Mouse (Mus musculus) macrophage (primary cell): ENCODE measurements around the gene Dnase1l2. TPM values are rescaled to one million over a fixed set of nuclear protein-coding genes. Genes with fewer than 3 reads are reported as not detected.
A peak's percentile ranks its signal among the peaks of the same experiment; 100 is the strongest.
"Not testable (repeated sequence)": the region's sequence is repeated elsewhere in the genome, so short reads cannot be mapped to it uniquely, and the experiment has no call there.

Experiments
- H3K27ac ChIP-seq: fragments of 350-480 bp; formaldehyde crosslinking; 2 replicates; pipeline ENCODE4 v1.9.0; 2021
- H3K36me3 ChIP-seq: fragments of 350-480 bp; formaldehyde crosslinking; 2 replicates; pipeline ENCODE4 v1.9.0; 2021; ENCODE audit errors: inconsistent target
- H3K4me3 ChIP-seq: fragments of 350-480 bp; formaldehyde crosslinking; 2 replicates; pipeline ENCODE4 v1.9.0; 2021; ENCODE audit errors: inconsistent target
- H3K79me2 ChIP-seq: fragments of 350-480 bp; formaldehyde crosslinking; 2 replicates; pipeline ENCODE4 v1.9.0; 2021; ENCODE audit errors: inconsistent target
- WGBS: methylation state at CpG from one replicate; pipeline ENCODE4 v1.1.7; 2026; ENCODE audit warnings: inconsistent platforms; ENCODE audit not compliant: missing documents; 5-methylcytosine and 5-hydroxymethylcytosine counted together
- polyA plus RNA-seq: library from polyadenylated mRNA; stranded (reverse); fragments of 250-400 nt; gene quantifications from 3 replicates; pipeline ENCODE4 v1.2.4, GENCODE M21; 2018; ENCODE audit warnings: inconsistent platforms

The Dnase1l2 gene
- polyA plus RNA-seq, 1 experiment from 2014 or later = 0.23 TPM

DNA sequence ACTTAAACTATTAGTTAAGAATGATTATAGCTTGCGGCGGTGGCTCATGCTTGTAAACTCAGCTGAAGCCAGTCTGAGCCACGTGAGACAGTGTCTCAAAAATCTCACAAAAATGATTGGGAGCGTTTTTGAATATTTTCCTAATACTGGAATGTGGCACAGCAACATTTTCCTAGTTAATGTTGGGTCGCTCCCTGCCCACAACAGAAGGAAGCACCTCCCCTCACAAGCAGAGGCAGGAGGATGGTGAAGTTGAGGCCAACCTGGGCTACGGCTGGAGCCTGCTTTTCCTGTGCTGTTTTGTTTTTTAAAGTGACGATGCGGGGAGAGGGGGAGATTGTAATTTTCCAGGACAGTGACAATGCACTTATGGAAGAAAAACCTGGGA lies 15.7 kb downstream of the Dnase1l2 start:
- Histone ChIP-seq H3K79me2 (peaks cover 10% of the 10 kb centered on the region; the same call in 1 of the 2 replicates), H3K4me3 (peak overlapping the region; percentile 47), H3K36me3 (peaks cover 27% of the 10 kb centered on the region), H3K27ac (peak overlapping the region; percentile 34)
- WGBS = 0% methylated on average over 8 of the region's 8 CpGs

DNA sequence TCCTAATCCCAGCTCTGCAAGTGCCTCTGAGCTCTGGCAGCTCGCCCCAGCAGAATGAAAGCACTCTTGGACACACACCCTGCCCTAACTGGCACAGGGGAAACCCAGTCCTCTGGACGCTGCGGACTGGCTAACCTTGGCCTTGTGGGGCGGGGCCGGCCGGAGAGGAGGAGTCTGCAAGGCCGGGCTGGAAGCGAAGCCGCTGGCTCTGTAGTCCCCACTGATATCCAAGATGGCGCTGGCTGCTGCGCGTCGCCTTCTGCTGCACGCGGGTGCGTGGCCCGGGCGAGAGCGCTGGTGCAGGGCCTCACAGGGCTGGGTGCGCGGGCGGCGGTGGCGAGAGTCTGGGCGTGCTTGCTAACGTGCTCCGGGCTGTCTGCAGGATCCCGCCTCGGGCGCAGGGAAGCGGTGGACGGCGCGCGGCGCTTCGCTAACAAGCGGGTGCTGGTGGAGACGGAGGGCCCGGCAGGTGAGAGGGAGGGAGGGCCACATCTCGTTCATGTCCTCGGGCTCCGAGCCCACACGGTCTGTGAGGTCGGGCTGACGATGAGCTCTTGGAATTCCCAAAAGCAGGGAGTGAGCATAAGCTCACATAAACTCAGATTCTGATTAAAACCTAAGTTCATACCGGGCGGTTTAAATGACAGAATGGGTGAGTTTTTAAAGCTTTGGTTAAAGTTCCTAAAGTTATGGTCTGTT lies 16.3 kb downstream of the Dnase1l2 start, which contains the start of gene Eci1:
Gene Eci1 (plus strand): TSS at position 171 of the 699 bp plus-strand sequence.
- WGBS = under 1% methylated on average over 46 of the region's 48 CpGs
- H3K27ac ChIP-seq = peak within 1 kb of the TSS; percentile 34
- H3K36me3 ChIP-seq = peaks cover 32% of the 10 kb centered on the region
- peaks cover 15% of the 10 kb centered on the region; the same call in 1 of the 2 replicates for H3K79me2 ChIP-seq
- peak within 1 kb of the TSS; percentile 47 for H3K4me3 ChIP-seq

- peaks cover 39% of the 10 kb centered on the region for H3K36me3 ChIP-seq
- peaks cover 22% of the 10 kb centered on the region; the same call in 1 of the 2 replicates for H3K79me2 ChIP-seq
- no peak overlapping the region for H3K27ac ChIP-seq
- 84% methylated on average over 5 of the region's 7 CpGs for WGBS
- H3K4me3 ChIP-seq = no peak overlapping the region; the same call in 1 of the 2 replicates
Measured at GRCm38 (mm10) chr17:24425905-24426304, 17.0 kb downstream of the Dnase1l2 start.

GRCm38 (mm10) chr17:24425326-24425725 lies 17.6 kb downstream of the Dnase1l2 start:
- peaks cover 45% of the 10 kb centered on the region for H3K36me3 ChIP-seq
- H3K27ac ChIP-seq, H3K4me3 ChIP-seq: not testable (repeated sequence)
- WGBS = 96% methylated on average over 4 of the region's 8 CpGs
- peaks cover 28% of the 10 kb centered on the region; the same call in 1 of the 2 replicates for H3K79me2 ChIP-seq

DNA sequence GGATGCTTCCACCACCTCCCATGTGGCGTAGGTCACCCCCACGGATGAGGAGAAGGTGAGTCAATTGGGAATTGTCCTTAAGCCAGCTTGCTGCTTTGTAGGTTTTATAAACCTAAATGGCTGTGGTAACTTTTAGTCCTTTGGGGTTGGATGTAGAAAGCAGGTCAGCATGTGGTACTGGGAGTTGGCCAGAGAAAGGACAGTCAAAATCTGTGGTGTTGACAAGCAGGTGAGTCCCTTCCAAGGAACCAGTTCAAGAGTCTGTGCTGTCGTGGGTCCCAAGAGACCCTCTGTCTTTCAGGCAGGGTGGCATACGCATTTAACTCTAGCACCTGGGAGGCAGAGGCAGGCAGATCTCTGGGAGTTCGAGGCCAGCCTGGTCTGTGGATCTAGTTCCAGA lies 18.4 kb downstream of the Dnase1l2 start:
- peaks cover 36% of the 10 kb centered on the region for H3K79me2 ChIP-seq
- H3K27ac ChIP-seq = no peak overlapping the region
- 93% methylated on average over 5 of the region's 5 CpGs for WGBS
- H3K4me3 ChIP-seq = no peak overlapping the region
- peaks cover 53% of the 10 kb centered on the region for H3K36me3 ChIP-seq

DNA sequence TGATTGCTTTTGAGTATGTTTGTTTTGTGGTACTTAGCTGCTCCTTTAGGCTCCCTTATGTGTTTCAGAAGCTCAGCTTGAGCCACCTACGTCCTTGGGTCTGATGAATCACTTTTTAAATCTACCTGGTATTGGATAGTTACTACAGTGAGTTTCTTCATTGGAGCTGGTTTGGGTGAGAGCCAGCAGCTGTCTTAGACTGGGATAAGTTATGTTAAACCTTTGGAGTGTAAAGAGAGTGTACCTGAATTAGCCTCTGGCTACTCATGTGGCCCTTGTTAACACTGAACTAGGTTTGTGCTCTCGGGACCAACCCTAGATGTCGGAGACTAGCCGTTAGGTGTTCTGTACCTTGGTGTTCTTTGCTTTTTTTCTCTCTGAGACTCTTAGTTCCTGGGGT lies 19.8 kb downstream of the Dnase1l2 start:
- Histone ChIP-seq H3K36me3 (peaks cover 63% of the 10 kb centered on the region), H3K27ac (no peak overlapping the region), H3K4me3 (no peak overlapping the region), H3K79me2 (peaks cover 50% of the 10 kb centered on the region)
- 93% methylated on average over 4 of the region's 4 CpGs for WGBS

GRCm38 (mm10) chr17:24416051-24416652 lies 26.8 kb downstream of the Dnase1l2 start:
- 80% methylated on average over 3 of the region's 3 CpGs for WGBS
- peaks cover 30% of the 10 kb centered on the region for H3K36me3 ChIP-seq
- H3K27ac ChIP-seq = peak overlapping the region; percentile 65
- H3K79me2 ChIP-seq = peaks cover 65% of the 10 kb centered on the region
- H3K4me3 ChIP-seq = peak overlapping the region; percentile 98

- Histone ChIP-seq H3K27ac (peak overlapping the region; percentile 65), H3K36me3 (peaks cover 26% of the 10 kb centered on the region), H3K79me2 (peaks cover 53% of the 10 kb centered on the region), H3K4me3 (peak overlapping the region; percentile 98)
- 1% methylated on average over 21 of the region's 21 CpGs for WGBS
Measured at GRCm38 (mm10) chr17:24415011-24415410, 27.9 kb downstream of the Dnase1l2 start.

DNA sequence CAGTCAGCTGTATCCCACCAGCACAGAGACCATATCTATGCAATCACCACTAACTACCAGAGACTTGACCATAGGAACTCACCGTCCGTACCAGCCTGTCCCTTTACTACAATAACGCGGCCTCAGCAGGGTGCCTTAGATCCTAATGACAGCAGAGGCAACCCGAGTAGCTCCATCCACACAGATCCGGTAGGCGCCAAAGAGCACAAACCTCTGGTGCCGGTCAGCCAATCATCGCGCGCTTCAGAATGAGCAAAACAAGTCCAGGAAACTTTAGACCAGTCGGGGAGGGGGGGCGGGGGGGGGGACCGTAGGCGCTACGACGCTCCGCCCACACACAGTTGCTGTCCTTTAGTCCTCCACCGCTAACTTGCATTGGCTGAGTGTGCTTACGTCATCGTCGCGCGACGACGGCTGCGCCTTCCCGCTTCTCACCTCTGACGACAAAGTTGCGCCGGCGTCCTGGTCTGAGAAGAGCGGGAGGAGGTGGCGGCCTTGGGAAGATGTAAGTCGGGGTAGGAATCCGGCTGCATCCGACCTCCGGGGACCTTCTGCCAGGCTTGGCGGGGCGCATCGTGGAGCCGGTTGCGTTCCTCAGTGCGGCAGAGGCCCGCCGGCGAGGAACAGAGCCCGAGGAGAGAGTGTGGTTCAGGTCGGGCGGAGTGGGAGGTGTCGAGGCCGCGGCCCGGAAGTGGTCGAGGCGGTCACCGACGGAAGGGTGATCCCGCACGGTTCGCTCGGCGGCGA lies 28.5 kb downstream of the Dnase1l2 start, which contains the start of gene Rnps1:
Gene Rnps1 (plus strand): TSS at position 336 of the 747 bp plus-strand sequence.
- Histone ChIP-seq H3K4me3 (peak within 1 kb of the TSS; percentile 98), H3K79me2 (peaks cover 47% of the 10 kb centered on the region), H3K27ac (peak within 1 kb of the TSS; percentile 66), H3K36me3 (peaks cover 26% of the 10 kb centered on the region)
- under 1% methylated on average over 58 of the region's 64 CpGs for WGBS

DNA sequence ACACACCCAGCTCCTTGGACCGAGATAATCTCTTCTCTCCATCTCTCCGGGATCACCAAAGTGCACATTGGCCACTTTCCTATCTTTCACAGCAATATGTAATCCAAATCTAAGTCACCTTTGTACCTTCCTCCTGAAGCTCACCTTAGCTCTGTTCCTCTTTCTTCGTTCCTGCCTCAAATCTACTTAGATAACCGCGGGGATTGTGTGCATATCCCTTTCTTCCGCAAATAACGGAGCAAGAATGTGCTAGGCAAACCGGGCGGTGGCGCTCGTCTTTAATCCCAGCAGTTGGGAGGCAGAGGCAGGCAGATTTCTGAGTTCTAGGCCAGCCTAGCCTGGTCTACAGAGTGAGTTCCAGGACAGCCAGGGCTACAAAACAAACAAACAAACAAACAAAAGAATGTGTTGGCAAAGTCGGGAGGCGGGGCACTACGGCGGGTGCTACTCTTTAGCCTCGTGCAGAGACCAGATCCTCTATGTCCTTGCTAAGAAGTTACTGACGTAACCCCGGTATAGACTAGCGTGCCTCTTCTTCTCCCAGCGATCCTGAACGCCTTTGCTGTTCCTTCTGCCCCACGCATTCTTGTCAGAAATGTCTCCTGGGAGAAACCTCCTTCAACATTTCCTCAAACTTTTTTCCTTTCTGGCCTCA lies 29.2 kb downstream of the Dnase1l2 start:
- Histone ChIP-seq H3K4me3 (peak overlapping the region; percentile 66), H3K36me3 (peaks cover 26% of the 10 kb centered on the region), H3K79me2 (peaks cover 40% of the 10 kb centered on the region), H3K27ac (peak overlapping the region; percentile 66)
- WGBS = 8% methylated on average over 22 of the region's 22 CpGs

- H3K4me3 ChIP-seq = no peak overlapping the region
- H3K27ac ChIP-seq = no peak overlapping the region
- 87% methylated on average over 12 of the region's 12 CpGs for WGBS
- no peaks in the 10 kb centered on the region for H3K79me2 ChIP-seq
- H3K36me3 ChIP-seq = peaks cover 70% of the 10 kb centered on the region
Measured at GRCm38 (mm10) chr17:24407116-24407803, 35.6 kb downstream of the Dnase1l2 start.

- WGBS = 90% methylated on average over 3 of the region's 3 CpGs
- no peak overlapping the region for H3K27ac ChIP-seq
- H3K4me3 ChIP-seq = no peak overlapping the region
- H3K36me3 ChIP-seq = peaks cover 80% of the 10 kb centered on the region
- H3K79me2 ChIP-seq = no peaks in the 10 kb centered on the region
Measured at GRCm38 (mm10) chr17:24402371-24402770, 40.5 kb downstream of the Dnase1l2 start.

- no peaks in the 10 kb centered on the region for H3K79me2 ChIP-seq
- H3K4me3 ChIP-seq = no peak overlapping the region
- H3K36me3 ChIP-seq = peaks cover 47% of the 10 kb centered on the region; the same call in 1 of the 2 replicates
- H3K27ac ChIP-seq = no peak overlapping the region
- WGBS = 95% methylated on average over 7 of the region's 7 CpGs
Measured at GRCm38 (mm10) chr17:24394456-24394855, 48.4 kb downstream of the Dnase1l2 start.

DNA sequence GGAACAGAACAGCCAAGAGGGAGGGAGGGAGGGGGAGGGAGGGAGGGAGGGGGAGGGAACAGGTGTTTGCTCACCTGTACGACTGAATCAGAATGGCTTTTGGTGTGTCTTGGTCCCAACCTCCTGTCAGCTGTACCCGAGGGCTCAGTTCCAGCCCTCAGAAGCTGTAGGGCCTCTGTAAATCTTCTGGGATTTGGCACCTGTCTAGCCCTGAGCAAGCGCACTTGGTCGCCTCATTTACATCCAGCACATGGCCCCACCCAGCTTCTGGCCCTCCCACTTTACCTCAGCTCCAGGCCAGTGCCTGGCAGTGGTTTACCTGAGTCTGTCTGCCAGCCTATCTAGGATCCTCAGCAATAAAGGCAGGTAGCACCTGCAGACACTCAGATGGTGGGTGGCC lies 49.4 kb downstream of the Dnase1l2 start:
- Histone ChIP-seq H3K36me3 (peaks cover 37% of the 10 kb centered on the region; the same call in 1 of the 2 replicates), H3K79me2 (no peaks in the 10 kb centered on the region), H3K4me3 (no peak overlapping the region), H3K27ac (no peak overlapping the region)
- WGBS = 100% methylated on average over 3 of the region's 4 CpGs
